Mouse (Mus musculus): ENCODE data around the gene Atp9a.

GRCm38 (mm10) chr2:168707766-168708165 lies 34.4 kb downstream of the Atp9a start:
- TF ChIP-seq CTCF (IDR thresholded peaks at IDR 0.05) (no peak), EP300 (IDR thresholded peaks at IDR 0.05) (no peak)
